Mouse (Mus musculus): Measurements from ENCODE around the gene Nod2.

GRCm38 (mm10) chr8:88627265-88627991 lies 19.7 kb upstream of the Nod2 start:
- TF ChIP-seq TAL1 (IDR thresholded peaks at IDR 0.05; ENCODE audit: low read length) (no peak), GATA1 (IDR thresholded peaks at IDR 0.05; ENCODE audit: low read length) (no peak)
